Mouse (Mus musculus) lung, postnatal 0 days (tissue): ENCODE measurements around the gene Serinc3. TPM values are rescaled to one million over a fixed set of nuclear protein-coding genes. Genes with fewer than 3 reads are reported as not detected.

ENCODE experiments used
- ATAC-seq: fragments of 200-750 bp; cut with Nextera tagmentation; 2 replicates; pipeline ENCODE4 v1.8.0; 2017; ENCODE audit warnings: moderate library complexity
- DNase-seq: peaks from one replicate; pipeline ENCODE4 v3.0.0-alpha.2; 2016; ENCODE audit warnings: low spot score
- H3K27ac ChIP-seq: fragments of 300-500 bp; sonication (generic); 2 replicates; pipeline ENCODE4 v1.5.1; 2014; ENCODE audit warnings: antibody characterized with exemption, mild to moderate bottlenecking, low read length, mixed read lengths
- H3K27me3 ChIP-seq: fragments of 300-500 bp; sonication (generic); replicated peaks from 2 replicates; pipeline ENCODE4 v1.6.1; 2014; ENCODE audit warnings: low read length, mixed read lengths; ENCODE audit not compliant: insufficient read depth
- H3K36me3 ChIP-seq: fragments of 300-500 bp; sonication (generic); 2 replicates; pipeline ENCODE4 v1.6.1; 2014; ENCODE audit warnings: low read length, mixed read lengths; ENCODE audit not compliant: insufficient read depth
- H3K4me1 ChIP-seq: fragments of 300-500 bp; sonication (generic); 2 replicates; pipeline ENCODE4 v1.6.1; 2014; ENCODE audit warnings: antibody characterized with exemption, low read depth, low read length, mixed read lengths; ENCODE audit not compliant: insufficient read depth
- H3K4me2 ChIP-seq: fragments of 300-500 bp; sonication (generic); replicated peaks from 2 replicates; pipeline ENCODE4 v1.6.1; 2014; ENCODE audit warnings: low read depth, mild to moderate bottlenecking, low read length, moderate library complexity, mixed read lengths
- H3K4me3 ChIP-seq: fragments of 300-500 bp; sonication (generic); 2 replicates; pipeline ENCODE4 v1.5.1; 2014; ENCODE audit warnings: low read depth, low read length
- H3K9ac ChIP-seq: fragments of 300-500 bp; sonication (generic); replicated peaks from 2 replicates; pipeline ENCODE4 v1.6.1; 2014; ENCODE audit warnings: low read depth, mild to moderate bottlenecking
- H3K9me3 ChIP-seq: fragments of 300-500 bp; sonication (generic); 2 replicates; pipeline ENCODE4 v1.6.1; 2016; ENCODE audit warnings: low read length, mixed read lengths
- CTCF ChIP-seq: IDR thresholded peaks from 2 replicates; pipeline ENCODE4 v1.5.1; 2016; ENCODE audit warnings: antibody characterized with exemption, mild to moderate bottlenecking
- EP300 ChIP-seq: IDR thresholded peaks from 2 replicates; pipeline ENCODE4 v1.6.1; 2016; ENCODE audit warnings: antibody characterized with exemption, mild to moderate bottlenecking, control low read depth
- WGBS: fragments of 180-500 bp; shearing (Covaris S2); extraction: QIAGEN DNeasy Blood & Tissue Kit; methylation state at CpG from one replicate; pipeline ENCODE4 v1.1.7; 2014; 5-methylcytosine and 5-hydroxymethylcytosine counted together
- polyA plus RNA-seq: library from polyadenylated mRNA; unstranded; fragments of >200 nt; fragmentation: Nextera tagmentation; extraction: Ambion mirVana; gene quantifications from 2 replicates; pipeline ENCODE4 v1.2.1, GENCODE M21; 2015

Serinc3 gene
- polyA plus RNA-seq, 1 experiment from 2014 or later: 106 TPM

- Histone ChIP-seq H3K9ac (no peak overlapping the region), H3K4me2 (no peak overlapping the region), H3K9me3 (no peaks in the 10 kb centered on the region), H3K4me3 (no peak overlapping the region), H3K36me3 (no peaks in the 10 kb centered on the region), H3K27ac (peak overlapping the region; percentile 85), H3K27me3 (no peaks in the 10 kb centered on the region), H3K4me1 (peaks cover 6% of the 10 kb centered on the region)
- ATAC-seq (peak; percentile 88), DNase-seq (peak; percentile 95)
- WGBS: 37% methylated on average over 13 of the region's 13 CpGs
- TF ChIP-seq CTCF (no peak), EP300 (peak; percentile 100)
Measured at GRCm38 (mm10) chr2:163596057-163596872, 48.7 kb downstream of the Serinc3 start.

GRCm38 (mm10) chr2:163595119-163595518 lies 49.8 kb downstream of the Serinc3 start:
- DNase-seq (peak; percentile 44), ATAC-seq (peak; percentile 47)
- H3K4me1 ChIP-seq: peaks cover 6% of the 10 kb centered on the region
- TF ChIP-seq CTCF (no peak), EP300 (no peak)
- no peaks in the 10 kb centered on the region for H3K27me3 ChIP-seq
- no peaks in the 10 kb centered on the region for H3K36me3 ChIP-seq
- H3K27ac ChIP-seq: peak overlapping the region; percentile 85
- H3K4me3 ChIP-seq: no peak overlapping the region
- H3K9ac ChIP-seq: no peak overlapping the region
- H3K4me2 ChIP-seq: no peak overlapping the region
- no peaks in the 10 kb centered on the region for H3K9me3 ChIP-seq
- WGBS: 3% methylated on average over 2 of the region's 2 CpGs

DNA sequence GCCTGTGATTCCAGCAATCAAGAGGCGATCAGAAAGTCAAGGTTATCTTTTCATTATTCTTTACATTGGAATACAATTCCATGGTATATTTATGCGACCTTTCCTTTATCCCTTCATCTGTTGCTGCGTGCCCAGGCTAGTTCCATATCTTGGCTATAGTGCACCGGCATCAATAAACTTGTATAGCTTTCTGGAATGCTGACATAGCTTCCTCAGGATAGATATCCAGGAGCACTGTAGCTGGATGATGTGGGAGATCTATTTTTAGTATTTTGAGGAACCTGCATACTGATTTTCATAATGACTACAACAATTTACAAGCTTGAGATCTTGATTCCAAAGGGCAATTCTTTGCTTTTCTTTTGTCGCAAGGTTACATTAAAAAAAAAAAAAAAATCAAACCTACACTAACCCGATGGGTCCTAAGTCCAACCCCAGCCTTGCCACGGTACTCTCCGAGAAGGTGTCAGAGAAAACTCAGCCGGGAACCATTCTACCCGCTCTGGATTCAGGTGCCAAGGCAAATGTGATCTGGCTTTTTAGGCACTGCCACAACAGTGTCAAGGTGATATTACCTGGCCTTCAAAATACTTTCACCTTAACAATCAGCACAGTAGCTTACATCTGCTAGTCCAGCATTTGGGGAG lies 51.2 kb downstream of the Serinc3 start:
- H3K4me3 ChIP-seq: no peak overlapping the region
- DNase-seq (no peak), ATAC-seq (no peak)
- H3K36me3 ChIP-seq: no peaks in the 10 kb centered on the region
- TF ChIP-seq EP300: no peak
- TF ChIP-seq CTCF: no peak
- H3K27ac ChIP-seq: no peak overlapping the region
- H3K4me1 ChIP-seq: peaks cover 6% of the 10 kb centered on the region
- H3K9me3 ChIP-seq: no peaks in the 10 kb centered on the region
- H3K27me3 ChIP-seq: no peaks in the 10 kb centered on the region
- H3K9ac ChIP-seq: no peak overlapping the region
- H3K4me2 ChIP-seq: no peak overlapping the region
- WGBS: 87% methylated on average over 10 of the region's 10 CpGs

- Histone ChIP-seq H3K9ac (no peak overlapping the region), H3K9me3 (no peaks in the 10 kb centered on the region), H3K4me3 (no peak overlapping the region), H3K36me3 (no peaks in the 10 kb centered on the region), H3K4me2 (no peak overlapping the region), H3K27ac (no peak overlapping the region), H3K4me1 (peaks cover 6% of the 10 kb centered on the region), H3K27me3 (no peaks in the 10 kb centered on the region)
- WGBS: 77% methylated on average over 1 of the region's 1 CpGs
- no peak for ATAC-seq
- peak; percentile 54 for DNase-seq
- TF ChIP-seq CTCF (peak; percentile 57), EP300 (no peak)
Measured at GRCm38 (mm10) chr2:163592084-163592483, 52.8 kb downstream of the Serinc3 start.

DNA sequence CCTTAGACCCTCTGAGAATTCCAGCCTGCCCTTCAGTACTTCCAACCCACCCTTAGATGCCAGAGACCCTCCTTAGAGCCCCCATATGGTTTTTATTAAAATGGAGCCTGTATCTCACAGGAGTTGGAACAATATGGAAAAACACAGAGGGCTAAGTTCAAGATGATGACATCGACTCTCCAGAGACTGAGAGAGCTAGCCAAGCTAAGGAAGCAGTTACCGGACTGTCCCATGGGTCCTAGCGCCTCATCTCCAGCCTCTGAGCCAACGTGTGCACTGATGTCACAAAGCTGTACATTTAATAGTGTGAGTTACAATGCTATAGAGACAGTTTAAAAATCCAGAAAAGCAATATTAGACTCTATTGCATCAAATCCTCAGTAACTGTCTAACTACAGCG lies 53.9 kb downstream of the Serinc3 start:
- H3K9me3 ChIP-seq: no peaks in the 10 kb centered on the region
- no peak overlapping the region for H3K4me3 ChIP-seq
- no peak overlapping the region for H3K4me2 ChIP-seq
- ATAC-seq (peak; percentile 39), DNase-seq (peak; percentile 72)
- TF ChIP-seq EP300: no peak
- 60% methylated on average over 5 of the region's 5 CpGs for WGBS
- no peaks in the 10 kb centered on the region for H3K4me1 ChIP-seq
- peak overlapping the region; percentile 51; the same call in 1 of the 2 replicates for H3K27ac ChIP-seq
- H3K36me3 ChIP-seq: no peaks in the 10 kb centered on the region
- H3K27me3 ChIP-seq: no peaks in the 10 kb centered on the region
- no peak overlapping the region for H3K9ac ChIP-seq

DNA sequence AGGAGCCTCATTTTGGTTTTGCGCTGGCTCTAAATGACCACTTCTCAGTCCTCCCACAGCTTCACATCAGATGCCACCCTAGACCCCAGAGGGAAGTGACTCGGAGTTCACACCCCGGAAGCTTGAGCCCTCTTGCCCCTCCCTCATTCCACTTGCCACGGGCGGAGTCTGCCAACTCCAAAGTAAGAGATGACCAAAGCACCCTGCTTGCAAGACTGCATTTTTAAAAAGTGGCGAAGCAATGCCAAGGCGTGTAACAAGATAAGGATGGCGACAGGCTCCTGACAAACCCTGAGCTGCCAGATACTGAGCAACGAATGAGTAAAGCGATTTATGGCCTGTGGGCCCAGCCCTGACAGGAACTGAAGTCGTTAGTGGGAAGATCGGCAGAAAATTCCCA lies 54.7 kb downstream of the Serinc3 start:
- ATAC-seq: no peak

More for the DNA sequence above, 54.7 kb downstream of the Serinc3 start:
- H3K9me3 ChIP-seq: no peaks in the 10 kb centered on the region
- H3K4me3 ChIP-seq: no peak overlapping the region
- no peak for TF ChIP-seq EP300
- TF ChIP-seq CTCF: no peak
- no peaks in the 10 kb centered on the region for H3K36me3 ChIP-seq
- H3K27ac ChIP-seq: no peak overlapping the region
- no peak overlapping the region for H3K9ac ChIP-seq
- no peaks in the 10 kb centered on the region for H3K4me1 ChIP-seq
- no peak for DNase-seq
- no peak overlapping the region for H3K4me2 ChIP-seq
- no peaks in the 10 kb centered on the region for H3K27me3 ChIP-seq
- 51% methylated on average over 12 of the region's 12 CpGs for WGBS
